Mouse (Mus musculus): ENCODE data around the gene Pou3f3.

DNA sequence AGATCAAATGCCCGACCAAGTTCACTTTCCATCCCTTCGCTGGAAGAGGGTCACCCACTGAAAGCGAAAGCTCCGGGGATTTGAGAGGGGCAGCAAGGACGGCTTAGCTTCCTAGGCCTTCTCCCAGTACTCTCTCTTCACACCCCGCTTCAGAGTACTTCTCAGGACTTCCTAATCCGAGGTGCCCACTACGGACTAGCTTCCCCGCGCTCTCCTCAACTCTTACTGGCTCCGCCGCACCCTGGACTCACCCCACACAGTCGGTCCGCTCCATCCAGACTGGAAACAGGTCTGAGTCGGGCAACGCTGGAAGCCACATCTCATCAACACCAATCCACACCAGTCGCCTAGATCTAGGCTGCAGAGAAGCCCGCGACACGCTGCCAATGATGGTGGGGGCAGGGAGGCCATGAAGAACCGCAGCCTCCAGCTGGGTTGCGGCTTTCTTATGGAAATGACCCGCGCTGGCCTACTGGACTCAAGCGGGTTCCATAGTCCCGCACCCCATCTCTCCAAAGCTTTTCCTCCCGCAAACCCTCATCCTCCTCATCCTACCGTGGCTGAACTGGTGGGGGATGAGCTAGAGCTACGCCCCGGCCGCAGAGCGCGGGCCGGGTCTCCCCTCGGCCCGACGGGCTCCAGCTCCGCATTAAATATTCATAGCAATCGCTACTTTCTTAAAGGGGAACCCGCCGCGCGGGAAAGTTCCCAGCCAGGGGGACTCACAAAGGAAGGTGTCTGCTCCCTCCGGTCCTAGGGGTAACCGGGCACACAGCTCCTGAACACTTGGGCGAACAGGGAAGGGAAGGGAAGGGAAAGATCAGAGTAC lies 17.8 kb downstream of the Pou3f3 start:
- TF ChIP-seq CTCF (IDR thresholded peaks at IDR 0.05; ENCODE audit: low read depth) (no peak), EP300 (IDR thresholded peaks at IDR 0.05; ENCODE audit: low read depth) (no peak)
